Mouse (Mus musculus) small intestine, adult 2 months (tissue): ENCODE measurements around the gene Wdr78.

Experiments
- CTCF ChIP-seq: fragments of 200-500 bp; IDR thresholded peaks from 2 replicates; pipeline ENCODE4 v1.5.1; 2012; ENCODE audit warnings: low read depth, mild to moderate bottlenecking, control low read depth, inconsistent platforms, low read length, moderate library complexity, mixed read lengths; ENCODE audit not compliant: insufficient replicate concordance, insufficient read length; ENCODE audit errors: extremely low read depth
- POLR2A ChIP-seq: fragments of 200-500 bp; IDR thresholded peaks from 2 replicates; pipeline ENCODE4 v1.6.1; 2012; ENCODE audit warnings: low read depth, mild to moderate bottlenecking, control low read depth, inconsistent platforms, low read length, moderate library complexity

DNA sequence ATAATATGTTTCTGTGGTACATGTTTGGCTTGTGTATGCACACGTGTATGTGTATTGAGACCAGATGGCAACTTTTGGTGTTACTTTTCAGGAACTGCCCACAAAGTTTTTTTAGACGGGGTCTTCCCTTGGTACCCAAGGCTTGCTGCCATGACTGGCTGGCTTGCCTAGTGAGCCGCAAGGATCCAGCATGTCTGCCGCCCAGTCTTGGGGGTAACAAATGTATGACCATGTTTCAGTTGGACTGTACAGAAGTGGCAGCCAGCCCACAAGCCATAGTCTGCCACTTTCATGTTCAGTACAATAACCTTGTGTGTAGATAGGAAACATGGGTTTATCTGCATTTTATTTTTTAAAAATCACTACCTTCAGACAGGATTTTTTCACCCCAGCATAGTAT is 44.4 kb upstream of the Wdr78 start:
- TF ChIP-seq POLR2A (no peak), CTCF (no peak)
